Mouse (Mus musculus) midbrain, embryonic 12.5 days (tissue): ENCODE measurements around the gene Swi5. TPM values are rescaled to one million over a fixed set of nuclear protein-coding genes. Genes with fewer than 3 reads are reported as not detected.
"Not testable (repeated sequence)": the region's sequence is repeated elsewhere in the genome, so short reads cannot be mapped to it uniquely, and the experiment has no call there.

Experiments used
- ATAC-seq: fragments of 200-750 bp; cut with Nextera tagmentation; 2 replicates; pipeline ENCODE4 v1.8.0; 2017; ENCODE audit warnings: low read depth, moderate TSS enrichment, moderate library complexity; ENCODE audit not compliant: low FRiP score
- H3K27ac ChIP-seq: fragments of 300-500 bp; sonication (generic); replicated peaks from 2 replicates; pipeline ENCODE4 v1.5.1; 2016; ENCODE audit warnings: mild to moderate bottlenecking
- H3K27me3 ChIP-seq: fragments of 300-500 bp; sonication (generic); 2 replicates; pipeline ENCODE4 v1.6.1; 2016; ENCODE audit warnings: mild to moderate bottlenecking
- H3K36me3 ChIP-seq: fragments of 300-500 bp; sonication (generic); 2 replicates; pipeline ENCODE4 v1.6.1; 2016
- H3K4me1 ChIP-seq: fragments of 300-500 bp; sonication (generic); 2 replicates; pipeline ENCODE4 v1.6.1; 2016
- H3K4me2 ChIP-seq: fragments of 300-500 bp; sonication (generic); replicated peaks from 2 replicates; pipeline ENCODE4 v1.6.1; 2016; ENCODE audit warnings: mild to moderate bottlenecking, moderate library complexity
- H3K4me3 ChIP-seq: fragments of 300-500 bp; sonication (generic); 2 replicates; pipeline ENCODE4 v1.5.1; 2016; ENCODE audit warnings: mild to moderate bottlenecking
- H3K9ac ChIP-seq: fragments of 300-500 bp; sonication (generic); replicated peaks from 2 replicates; pipeline ENCODE4 v1.6.1; 2016; ENCODE audit warnings: mild to moderate bottlenecking, moderate library complexity
- H3K9me3 ChIP-seq: fragments of 300-500 bp; sonication (generic); 2 replicates; pipeline ENCODE4 v1.6.1; 2016; ENCODE audit warnings: mild to moderate bottlenecking
- WGBS: fragments of 180-500 bp; shearing (Covaris S2); methylation state at CpG from one replicate; pipeline ENCODE4 v1.1.7; 2016; 5-methylcytosine and 5-hydroxymethylcytosine counted together
- polyA plus RNA-seq: library from polyadenylated mRNA; unstranded; fragments of >200 nt; fragmentation: Nextera tagmentation; extraction: Ambion mirVana; gene quantifications from 2 replicates; pipeline ENCODE4 v1.2.1, GENCODE M21; 2016

Swi5 gene
- polyA plus RNA-seq, 1 experiment from 2014 or later: 368 TPM

DNA sequence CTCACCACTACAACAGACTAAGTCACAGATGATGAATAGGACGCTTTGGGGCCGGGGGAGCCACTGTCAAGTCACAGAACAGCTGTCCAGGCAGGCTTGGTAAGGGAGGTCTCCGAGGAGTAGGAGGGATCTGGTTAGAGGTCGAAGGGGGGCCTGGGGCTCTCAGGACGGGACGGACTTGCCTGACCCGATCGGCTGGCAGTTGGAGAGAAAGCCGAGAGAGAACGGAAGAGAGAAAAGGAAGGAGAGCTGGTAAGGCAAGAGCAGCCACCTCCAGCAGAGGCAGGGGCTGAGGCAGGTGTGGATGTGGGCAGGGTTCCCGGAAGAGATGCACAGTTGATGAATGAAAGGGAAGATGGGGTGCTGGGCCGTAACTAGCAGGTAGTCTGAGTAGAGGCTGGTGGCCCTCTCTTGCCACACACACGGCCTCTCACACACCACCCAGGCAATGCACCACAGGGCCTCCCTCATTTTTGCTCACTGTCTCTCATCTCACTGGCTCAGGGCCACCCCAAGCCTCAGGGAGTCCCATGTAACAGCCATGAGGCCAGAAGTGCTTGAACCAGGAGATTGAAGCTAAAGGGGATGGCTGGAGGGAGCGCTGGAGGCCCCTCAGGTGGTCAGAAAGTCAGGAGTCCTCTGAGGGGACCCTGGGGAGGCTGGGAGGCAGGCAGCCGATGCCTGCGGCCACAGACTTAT, 21.1 kb upstream of the Swi5 start:
- Histone ChIP-seq H3K4me3 (no peak overlapping the region), H3K27ac (no peak overlapping the region), H3K4me2 (no peak overlapping the region), H3K9ac (no peak overlapping the region), H3K4me1 (peaks cover 19% of the 10 kb centered on the region), H3K9me3 (no peaks in the 10 kb centered on the region), H3K27me3 (peaks cover 36% of the 10 kb centered on the region), H3K36me3 (peaks cover 52% of the 10 kb centered on the region)
- no peak for ATAC-seq
- 91% methylated on average over 16 of the region's 16 CpGs for WGBS

DNA sequence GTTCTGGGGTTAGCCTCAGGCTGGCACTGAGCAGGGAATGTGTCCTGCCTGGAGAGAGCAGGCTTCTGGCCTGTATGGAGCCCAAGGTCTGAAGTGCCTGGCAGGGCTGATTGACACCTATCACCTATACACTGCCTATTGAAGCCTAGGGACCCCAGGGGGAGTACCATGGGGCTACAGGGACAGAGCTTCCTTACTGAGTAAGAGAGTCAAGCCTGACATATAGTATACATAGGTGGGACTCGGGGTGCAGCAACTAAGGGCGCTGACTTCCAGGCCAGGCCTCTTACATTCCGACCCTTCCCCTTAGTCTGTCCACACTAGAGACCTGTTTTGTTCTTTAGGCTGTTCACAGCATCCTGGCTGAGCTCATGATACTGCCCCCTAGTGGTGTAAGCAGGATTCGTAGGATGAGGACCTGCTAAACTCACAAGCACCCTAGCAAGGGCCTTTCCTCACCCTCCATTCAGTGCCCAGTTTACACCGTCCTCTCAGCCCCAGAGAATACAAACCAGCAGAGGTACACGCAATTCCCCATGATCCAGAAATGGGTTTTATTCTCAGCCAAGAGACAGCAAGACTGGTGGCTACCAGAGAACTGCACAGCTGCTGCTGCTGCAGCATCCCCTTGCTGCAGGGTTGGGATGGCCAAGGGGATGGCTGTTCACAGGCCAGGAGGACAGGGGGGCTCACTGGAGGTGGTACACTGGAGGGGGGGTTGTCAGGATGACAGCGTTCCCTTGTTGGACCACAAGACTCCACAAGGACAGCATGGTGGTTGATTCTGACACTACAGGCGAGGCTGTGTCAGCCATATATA, 20.3 kb upstream of the Swi5 start:
- 48% methylated on average over 8 of the region's 8 CpGs for WGBS
- peaks cover 29% of the 10 kb centered on the region for H3K27me3 ChIP-seq
- H3K9ac ChIP-seq: no peak overlapping the region
- no peaks in the 10 kb centered on the region for H3K9me3 ChIP-seq
- H3K4me2 ChIP-seq: no peak overlapping the region
- peaks cover 19% of the 10 kb centered on the region for H3K4me1 ChIP-seq
- ATAC-seq: no peak
- no peak overlapping the region for H3K27ac ChIP-seq
- H3K36me3 ChIP-seq: peaks cover 60% of the 10 kb centered on the region
- H3K4me3 ChIP-seq: no peak overlapping the region

DNA sequence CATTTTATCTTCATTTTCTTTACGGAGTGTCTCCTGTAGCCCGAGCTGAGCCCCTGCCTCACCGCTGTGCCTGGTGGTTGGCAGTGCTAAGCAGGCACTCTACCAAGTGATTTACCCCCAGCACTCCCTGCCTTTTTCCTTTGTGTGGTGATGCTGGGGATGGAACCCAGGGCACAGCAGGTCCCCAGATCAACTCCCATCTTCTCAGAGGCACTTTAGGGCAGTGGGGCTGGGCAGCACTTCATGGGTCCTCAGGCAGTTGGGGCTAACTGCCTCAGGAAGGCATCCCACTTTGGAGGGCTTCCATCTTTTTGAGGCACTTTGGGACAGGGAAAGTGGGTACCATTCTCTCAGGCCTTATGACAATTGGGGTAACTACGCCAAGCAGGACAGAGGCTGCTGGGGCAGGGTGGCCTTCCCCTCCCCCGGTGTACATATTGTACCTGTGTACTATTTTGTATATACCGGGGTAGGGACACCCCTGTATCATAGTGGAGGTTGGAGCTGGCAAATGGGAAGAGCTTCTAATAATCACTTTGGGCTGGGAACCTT, 19.4 kb upstream of the Swi5 start:
- ATAC-seq: no peak
- no peak overlapping the region for H3K4me3 ChIP-seq
- WGBS: 85% methylated on average over 6 of the region's 6 CpGs
- H3K36me3 ChIP-seq: peaks cover 69% of the 10 kb centered on the region
- no peak overlapping the region for H3K9ac ChIP-seq
- H3K4me2 ChIP-seq: no peak overlapping the region
- peaks cover 14% of the 10 kb centered on the region for H3K4me1 ChIP-seq
- H3K9me3 ChIP-seq: no peaks in the 10 kb centered on the region
- H3K27ac ChIP-seq: no peak overlapping the region
- H3K27me3 ChIP-seq: peaks cover 21% of the 10 kb centered on the region

DNA sequence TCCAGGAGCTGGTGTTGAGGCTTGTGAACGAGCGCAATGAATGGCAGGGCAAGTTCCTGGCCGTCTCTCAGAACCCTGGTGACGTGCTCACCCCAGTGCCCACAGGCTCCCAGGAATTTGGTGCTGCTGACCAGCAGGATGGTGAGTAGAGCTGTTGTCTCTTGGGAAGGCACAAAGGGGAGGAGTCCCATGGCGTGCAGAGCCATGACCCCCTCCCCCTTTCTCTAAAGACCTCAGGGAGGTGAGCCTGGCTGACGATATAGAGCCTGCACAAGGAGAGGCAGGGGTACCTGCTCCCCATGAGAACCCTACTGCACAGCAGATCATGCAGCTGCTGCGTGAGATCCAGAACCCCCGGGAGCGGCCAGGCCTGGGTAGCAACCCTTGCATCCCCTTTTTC, 18.3 kb upstream of the Swi5 start:
- Histone ChIP-seq H3K36me3 (peaks cover 76% of the 10 kb centered on the region), H3K9ac (no peak overlapping the region), H3K4me1 (peaks cover 2% of the 10 kb centered on the region), H3K9me3 (no peaks in the 10 kb centered on the region), H3K4me3 (no peak overlapping the region), H3K27me3 (0 out of 2 replicates have a peak, but pooled peaks cover 10% of the 10 kb centered on the region), H3K27ac (no peak overlapping the region), H3K4me2 (no peak overlapping the region)
- WGBS: 83% methylated on average over 9 of the region's 9 CpGs
- ATAC-seq: no peak

DNA sequence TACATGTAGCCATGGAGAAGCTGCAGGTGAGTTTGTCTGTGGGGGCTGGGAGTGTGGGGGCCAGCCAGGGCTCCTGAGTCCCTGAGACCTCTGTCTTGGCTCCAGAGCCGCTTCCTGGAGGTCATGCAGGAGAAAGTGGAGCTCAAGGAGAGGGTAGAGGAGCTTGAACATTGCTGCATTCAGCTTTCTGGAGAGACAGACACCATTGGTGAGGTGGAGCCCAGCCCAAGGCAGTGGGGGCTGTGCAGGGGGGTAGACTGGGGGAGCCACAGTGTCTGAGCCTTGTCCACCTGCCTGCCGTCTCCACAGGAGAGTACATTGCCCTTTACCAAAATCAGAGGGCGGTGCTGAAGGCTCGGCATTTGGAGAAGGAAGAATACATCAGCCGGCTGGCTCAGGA, 17.8 kb upstream of the Swi5 start:
- Histone ChIP-seq H3K27me3 (0 out of 2 replicates have a peak, but pooled peaks cover 5% of the 10 kb centered on the region), H3K36me3 (peaks cover 80% of the 10 kb centered on the region), H3K9ac (no peak overlapping the region)

DNA sequence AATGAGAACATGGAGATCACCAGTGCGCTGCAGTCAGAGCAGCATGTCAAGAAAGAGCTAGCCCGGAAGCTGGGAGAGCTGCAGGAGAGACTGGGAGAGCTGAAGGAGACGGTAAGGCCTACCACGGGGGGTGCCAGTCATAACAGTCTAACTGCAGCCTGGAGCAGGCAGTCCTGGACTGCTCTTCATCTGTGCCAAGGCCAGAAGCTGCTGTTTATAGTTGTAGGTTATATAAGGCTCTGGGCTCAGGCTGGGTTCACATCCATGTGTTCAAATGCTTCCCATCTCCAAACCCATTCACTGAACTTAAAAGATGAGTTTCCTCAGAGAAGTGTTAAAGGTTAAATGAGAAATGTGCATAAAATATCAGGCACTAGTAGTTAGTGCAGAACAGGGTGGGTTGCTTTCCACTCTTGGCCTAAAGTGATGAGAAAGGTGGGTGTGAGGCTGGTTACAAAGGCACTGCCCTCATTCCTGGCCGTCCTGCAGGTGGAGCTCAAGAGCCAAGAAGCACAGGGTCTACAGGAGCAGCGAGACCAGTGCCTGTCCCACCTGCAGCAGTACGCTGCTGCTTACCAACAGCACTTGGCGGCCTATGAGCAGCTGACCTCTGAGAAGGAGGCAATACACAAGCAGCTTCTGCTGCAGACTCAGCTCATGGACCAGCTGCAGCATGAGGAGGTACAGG, 16.4 kb upstream of the Swi5 start:
- H3K36me3 ChIP-seq: peaks cover 81% of the 10 kb centered on the region
- 57% methylated on average over 8 of the region's 8 CpGs for WGBS
- no peak overlapping the region for H3K27ac ChIP-seq

More for the DNA sequence above, 17.8 kb upstream of the Swi5 start:
- H3K4me3 ChIP-seq: no peak overlapping the region
- H3K4me1 ChIP-seq: no peaks in the 10 kb centered on the region; the same call in 1 of the 2 replicates
- H3K4me2 ChIP-seq: no peak overlapping the region
- no peak overlapping the region for H3K27ac ChIP-seq
- WGBS: 89% methylated on average over 5 of the region's 5 CpGs
- H3K9me3 ChIP-seq: no peaks in the 10 kb centered on the region
- ATAC-seq: no peak

DNA sequence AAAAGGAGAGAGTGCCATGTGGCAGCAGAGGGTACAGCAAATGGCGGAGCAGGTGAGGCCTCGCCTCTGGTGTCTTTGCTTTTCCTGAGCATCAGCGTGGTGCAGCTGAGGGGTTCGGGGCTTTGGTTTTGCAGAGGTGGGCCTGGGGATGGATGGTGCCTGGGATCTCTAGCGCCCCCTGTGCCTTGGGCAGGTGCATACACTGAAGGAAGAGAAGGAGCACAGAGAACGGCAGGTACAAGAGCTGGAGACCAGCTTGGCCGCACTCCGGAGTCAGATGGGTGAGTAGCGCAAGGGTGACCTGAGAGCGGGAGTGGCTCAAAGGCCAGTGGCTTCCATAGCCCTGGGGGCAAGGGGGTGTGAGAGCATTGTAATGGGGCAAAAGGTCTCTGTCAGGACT, 15.1 kb upstream of the Swi5 start:
- WGBS: 89% methylated on average over 10 of the region's 10 CpGs
- H3K9me3 ChIP-seq: no peaks in the 10 kb centered on the region
- no peak overlapping the region for H3K4me3 ChIP-seq
- peaks cover 84% of the 10 kb centered on the region for H3K36me3 ChIP-seq
- H3K4me2 ChIP-seq: no peak overlapping the region
- H3K9ac ChIP-seq: no peak overlapping the region
- H3K27ac ChIP-seq: no peak overlapping the region
- no peak for ATAC-seq
- H3K27me3 ChIP-seq: no peaks in the 10 kb centered on the region
- no peaks in the 10 kb centered on the region; the same call in 1 of the 2 replicates for H3K4me1 ChIP-seq

More for the DNA sequence above, 16.4 kb upstream of the Swi5 start:
- ATAC-seq: 0 out of 2 replicates have a peak, but pooled peaks have one; percentile 34
- Histone ChIP-seq H3K4me3 (no peak overlapping the region), H3K4me1 (no peaks in the 10 kb centered on the region; the same call in 1 of the 2 replicates), H3K9me3 (no peaks in the 10 kb centered on the region), H3K27me3 (no peaks in the 10 kb centered on the region), H3K9ac (no peak overlapping the region), H3K4me2 (no peak overlapping the region)

DNA sequence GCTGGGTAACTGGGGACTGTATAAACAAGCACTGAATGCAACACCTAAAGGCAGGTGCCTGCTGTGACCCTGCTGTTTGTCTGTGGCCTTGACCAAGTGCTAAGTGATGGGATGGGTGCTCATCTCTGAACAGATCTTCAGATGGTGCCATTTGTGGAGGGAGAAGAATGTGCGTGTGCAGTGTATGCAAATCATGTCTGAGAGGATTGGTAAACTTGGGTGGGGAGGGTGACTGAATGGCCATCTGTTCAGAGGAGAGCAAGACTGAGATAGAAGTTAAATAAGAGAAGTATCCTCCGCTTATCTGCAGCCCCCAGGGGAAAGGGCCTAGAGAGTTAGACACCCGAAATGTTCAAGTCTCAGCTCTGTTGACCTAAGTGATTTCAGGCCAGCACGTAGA, 11.6 kb upstream of the Swi5 start:
- H3K9me3 ChIP-seq: no peaks in the 10 kb centered on the region
- no peak overlapping the region for H3K27ac ChIP-seq
- no peak overlapping the region for H3K9ac ChIP-seq
- no peak overlapping the region for H3K4me3 ChIP-seq
- no peaks in the 10 kb centered on the region for H3K27me3 ChIP-seq
- ATAC-seq: no peak
- no peak overlapping the region for H3K4me2 ChIP-seq
- H3K4me1 ChIP-seq: no peaks in the 10 kb centered on the region; the same call in 1 of the 2 replicates
- H3K36me3 ChIP-seq: peaks cover 74% of the 10 kb centered on the region
- WGBS: 87% methylated on average over 4 of the region's 4 CpGs

DNA sequence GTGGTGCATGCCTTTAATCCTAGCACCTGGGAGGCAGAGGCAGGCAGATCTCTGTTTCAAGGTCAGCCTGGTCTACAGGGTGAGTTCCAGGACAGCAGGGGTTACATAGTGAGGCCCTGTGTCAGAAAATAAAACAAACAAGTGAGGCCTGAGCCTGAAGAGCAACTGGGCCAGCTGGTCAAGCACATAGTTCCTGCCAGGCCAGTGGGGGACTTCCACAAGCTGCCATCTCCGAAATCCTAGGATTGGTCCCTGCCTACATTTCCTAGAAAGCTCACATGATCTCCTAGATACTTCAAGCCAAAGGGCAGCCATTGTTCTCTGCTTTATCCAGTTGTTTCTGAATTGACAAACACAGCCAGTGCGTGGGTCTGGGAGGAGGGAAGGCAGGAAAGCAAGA, 8.0 kb upstream of the Swi5 start:
- not testable (repeated sequence) for H3K4me2 ChIP-seq, H3K27ac ChIP-seq, H3K4me3 ChIP-seq, H3K27me3 ChIP-seq, H3K4me1 ChIP-seq, H3K9me3 ChIP-seq, ATAC-seq, H3K9ac ChIP-seq
- peaks cover 57% of the 10 kb centered on the region for H3K36me3 ChIP-seq
- WGBS: 76% methylated on average over 2 of the region's 2 CpGs

DNA sequence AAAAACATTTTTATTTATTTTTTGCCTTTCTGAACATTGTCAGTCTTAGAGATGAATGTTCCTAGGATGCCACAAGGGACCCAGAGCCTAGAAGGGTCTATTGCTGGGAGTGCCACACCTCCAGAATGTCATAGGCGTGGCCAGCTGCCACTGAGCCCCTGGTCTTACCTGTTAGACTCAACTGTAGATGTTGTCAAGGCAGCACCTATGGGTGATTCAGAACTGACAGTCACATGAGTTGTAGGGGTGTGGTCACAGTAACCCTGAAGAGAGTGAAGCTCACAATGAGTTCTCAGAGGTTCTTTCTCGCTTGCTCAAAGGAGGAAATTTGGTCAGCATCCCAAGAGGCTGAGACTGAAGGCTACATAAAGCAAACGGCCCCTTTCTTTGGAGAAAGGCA, 7.4 kb upstream of the Swi5 start:
- Histone ChIP-seq H3K36me3 (peaks cover 56% of the 10 kb centered on the region), H3K4me3 (no peak overlapping the region), H3K9me3 (no peaks in the 10 kb centered on the region), H3K27ac (no peak overlapping the region), H3K9ac (no peak overlapping the region), H3K27me3 (no peaks in the 10 kb centered on the region), H3K4me2 (no peak overlapping the region), H3K4me1 (no peaks in the 10 kb centered on the region)
- WGBS: 82% methylated on average over 3 of the region's 3 CpGs
- ATAC-seq: no peak

DNA sequence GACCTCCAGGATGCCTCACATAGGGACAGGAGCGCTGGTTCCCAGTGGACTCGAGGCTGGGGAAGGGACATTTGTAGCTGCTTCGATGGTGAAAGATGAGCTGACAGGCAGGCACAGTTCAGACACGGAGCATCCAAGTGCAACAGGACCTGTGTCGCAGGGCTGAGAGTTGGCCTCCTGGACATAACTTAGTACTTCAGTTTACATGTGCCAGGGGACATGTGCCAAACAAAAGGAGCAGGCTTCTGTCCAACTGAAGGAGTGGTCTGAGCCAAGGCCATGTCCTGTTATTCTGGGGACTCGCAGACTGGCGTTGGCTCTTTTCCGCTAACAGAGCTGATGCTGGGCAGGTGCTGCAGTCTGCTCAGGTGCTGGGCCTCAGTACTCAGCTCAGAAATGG, 6.5 kb upstream of the Swi5 start:
- Histone ChIP-seq H3K4me3 (no peak overlapping the region), H3K9ac (no peak overlapping the region), H3K4me2 (no peak overlapping the region), H3K27ac (no peak overlapping the region), H3K4me1 (peaks cover 1% of the 10 kb centered on the region), H3K27me3 (no peaks in the 10 kb centered on the region), H3K9me3 (no peaks in the 10 kb centered on the region), H3K36me3 (peaks cover 47% of the 10 kb centered on the region)
- 88% methylated on average over 8 of the region's 8 CpGs for WGBS
- no peak for ATAC-seq

DNA sequence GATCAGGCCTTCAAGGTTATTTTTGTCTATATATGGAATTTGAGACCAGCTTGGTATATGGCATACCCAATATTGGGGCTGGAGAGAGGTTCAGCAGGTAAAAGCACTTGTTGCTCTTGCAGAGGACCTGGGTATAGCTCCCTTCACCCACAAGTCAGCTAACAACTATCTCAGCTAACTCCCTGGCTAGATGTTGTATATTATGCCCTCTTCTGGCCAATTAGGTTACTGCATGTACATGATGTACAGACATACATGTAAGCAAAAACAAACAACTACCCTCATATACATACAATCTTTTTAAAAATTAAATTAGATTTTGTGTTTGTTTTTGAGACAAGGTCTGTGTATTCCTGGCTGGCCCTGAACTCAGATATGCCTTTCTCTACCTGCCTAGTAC, 1.7 kb upstream of the Swi5 start:
- H3K4me2 ChIP-seq: peak overlapping the region; percentile 90
- H3K4me1 ChIP-seq: peaks cover 20% of the 10 kb centered on the region
- H3K36me3 ChIP-seq: peaks cover 26% of the 10 kb centered on the region
- no peaks in the 10 kb centered on the region for H3K27me3 ChIP-seq
- no peak overlapping the region for H3K9ac ChIP-seq
- H3K4me3 ChIP-seq: peak overlapping the region; percentile 86
- no peak for ATAC-seq
- no peaks in the 10 kb centered on the region for H3K9me3 ChIP-seq
- H3K27ac ChIP-seq: no peak overlapping the region
